Mouse (Mus musculus) lung, adult 2 months (tissue): ENCODE data around the gene Plcl1. TPM values are rescaled to one million over a fixed set of nuclear protein-coding genes. Genes with fewer than 3 reads are reported as not detected.

ENCODE experiments used
- DNase-seq: peaks from one replicate; pipeline ENCODE4 v3.0.0; 2022
- H3K4me1 ChIP-seq: fragments of 200-500 bp; 2 replicates; pipeline ENCODE4 v1.6.1; 2011; ENCODE audit warnings: low read length; ENCODE audit not compliant: control insufficient read depth, insufficient read depth
- H3K4me3 ChIP-seq: fragments of 200-500 bp; replicated peaks from 2 replicates; pipeline ENCODE3; 2011; ENCODE audit warnings: low read depth, mild to moderate bottlenecking, control low read depth, low read length; ENCODE audit errors: extremely low read depth
- CTCF ChIP-seq: fragments of 200-500 bp; IDR thresholded peaks from 2 replicates; pipeline ENCODE4 v1.5.1; 2011; ENCODE audit warnings: mild to moderate bottlenecking, low read length, control low read depth; ENCODE audit not compliant: insufficient read depth
- POLR2A ChIP-seq: fragments of 200-500 bp; IDR thresholded peaks from 2 replicates; pipeline ENCODE4 v1.6.1; 2011; ENCODE audit warnings: low read depth, mild to moderate bottlenecking, control low read depth, low read length, borderline replicate concordance; ENCODE audit errors: extremely low read depth
- WGBS: fragments of 180-500 bp; shearing (Covaris S2); methylation state at CpG from one replicate; pipeline ENCODE4 v1.1.7; 2018; 5-methylcytosine and 5-hydroxymethylcytosine counted together
- polyA plus RNA-seq: library from polyadenylated mRNA; depleted of rRNA; stranded (reverse); fragments of >200 nt; gene quantifications from 2 replicates; pipeline ENCODE4 v1.2.3, GENCODE M21; 2012

The Plcl1 gene
- polyA plus RNA-seq, 1 experiment, result 2.4 TPM

DNA sequence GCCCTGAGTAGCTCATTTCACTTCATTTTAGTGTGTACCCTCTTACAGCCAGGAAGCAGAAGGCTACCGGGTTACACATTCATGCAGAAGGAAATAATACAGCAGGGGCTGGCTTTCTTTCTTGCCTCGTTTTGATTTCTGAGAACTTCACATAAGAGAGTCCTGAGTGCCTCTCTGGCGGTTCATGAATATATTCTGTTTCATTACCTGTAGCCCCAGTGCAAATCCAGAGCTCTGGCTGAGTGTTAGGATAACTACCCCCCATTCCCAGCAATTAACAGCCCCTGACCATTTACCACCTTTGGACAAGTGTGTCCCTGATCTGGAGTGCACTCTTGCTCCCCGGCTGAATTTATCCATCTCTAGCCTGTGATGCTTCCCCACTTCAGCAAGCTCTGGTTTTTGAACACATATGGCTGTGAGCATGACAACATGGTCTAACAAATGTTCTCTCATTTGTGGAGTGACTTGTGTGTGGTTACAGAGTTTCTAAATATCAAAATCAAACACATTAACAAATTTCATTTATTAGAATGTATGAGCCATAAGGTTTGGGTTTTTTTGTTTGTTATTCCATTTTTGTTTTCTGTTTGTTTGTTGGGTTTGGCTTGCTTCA lies 263.0 kb downstream of the Plcl1 start:
- 43% methylated on average over 4 of the region's 4 CpGs for WGBS

DNA sequence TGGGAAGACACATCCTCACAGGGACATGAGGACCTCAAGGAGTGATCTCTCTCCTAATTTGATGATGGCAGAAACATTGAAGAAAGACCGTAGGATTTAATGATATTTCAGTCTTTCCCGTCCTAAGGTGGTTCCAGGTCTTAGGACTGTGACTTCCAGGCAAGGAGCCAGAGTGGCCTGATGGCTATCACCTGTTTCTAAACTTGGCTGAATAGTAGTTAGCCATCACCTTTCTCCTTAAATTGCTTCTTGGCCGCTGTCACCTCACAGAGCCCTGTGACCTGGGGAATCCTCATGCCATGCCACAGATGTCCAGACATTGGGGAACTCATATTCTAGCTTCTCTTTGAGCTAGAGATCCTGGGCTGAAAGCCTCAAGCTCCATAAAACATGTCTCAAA lies 277.0 kb downstream of the Plcl1 start:
- H3K4me1 ChIP-seq, result no peaks in the 10 kb centered on the region
- DNase-seq, result no peak
- no peak for TF ChIP-seq POLR2A
- TF ChIP-seq CTCF, result no peak
- no peak overlapping the region for H3K4me3 ChIP-seq
- WGBS, result 99% methylated on average over 3 of the region's 3 CpGs

More for the DNA sequence above, 263.0 kb downstream of the Plcl1 start:
- peaks cover 18% of the 10 kb centered on the region for H3K4me1 ChIP-seq
- DNase-seq, result no peak
- TF ChIP-seq CTCF (no peak), POLR2A (no peak)
- H3K4me3 ChIP-seq, result no peak overlapping the region

- DNase-seq, result no peak
- Histone ChIP-seq H3K4me1 (no peaks in the 10 kb centered on the region), H3K4me3 (no peak overlapping the region)
- TF ChIP-seq CTCF (no peak), POLR2A (no peak)
- 89% methylated on average over 5 of the region's 5 CpGs for WGBS
These were observed 280.5 kb downstream of the Plcl1 start for GRCm38 (mm10) chr1:55686261-55686660.

- Histone ChIP-seq H3K4me3 (no peak overlapping the region), H3K4me1 (no peaks in the 10 kb centered on the region)
- 74% methylated on average over 10 of the region's 10 CpGs for WGBS
- DNase-seq, result no peak
- no peak for TF ChIP-seq POLR2A
- TF ChIP-seq CTCF, result no peak
These were observed 288.0 kb downstream of the Plcl1 start for GRCm38 (mm10) chr1:55693636-55694220.

- no peak for DNase-seq
- H3K4me3 ChIP-seq, result no peak overlapping the region
- WGBS, result 93% methylated on average over 5 of the region's 5 CpGs
- H3K4me1 ChIP-seq, result no peaks in the 10 kb centered on the region
- TF ChIP-seq POLR2A, result no peak
- TF ChIP-seq CTCF, result no peak
These were observed 290.5 kb downstream of the Plcl1 start for GRCm38 (mm10) chr1:55696206-55696605.

- Histone ChIP-seq H3K4me1 (no peaks in the 10 kb centered on the region), H3K4me3 (no peak overlapping the region)
- no peak for DNase-seq
- TF ChIP-seq POLR2A (no peak), CTCF (no peak)
- WGBS, result 80% methylated on average over 3 of the region's 3 CpGs
These were observed 293.8 kb downstream of the Plcl1 start for GRCm38 (mm10) chr1:55699393-55699970.

GRCm38 (mm10) chr1:55700016-55700415 lies 294.3 kb downstream of the Plcl1 start:
- 96% methylated on average over 1 of the region's 1 CpGs for WGBS
- Histone ChIP-seq H3K4me3 (no peak overlapping the region), H3K4me1 (no peaks in the 10 kb centered on the region)
- no peak for DNase-seq
- TF ChIP-seq POLR2A, result no peak
- no peak for TF ChIP-seq CTCF

DNA sequence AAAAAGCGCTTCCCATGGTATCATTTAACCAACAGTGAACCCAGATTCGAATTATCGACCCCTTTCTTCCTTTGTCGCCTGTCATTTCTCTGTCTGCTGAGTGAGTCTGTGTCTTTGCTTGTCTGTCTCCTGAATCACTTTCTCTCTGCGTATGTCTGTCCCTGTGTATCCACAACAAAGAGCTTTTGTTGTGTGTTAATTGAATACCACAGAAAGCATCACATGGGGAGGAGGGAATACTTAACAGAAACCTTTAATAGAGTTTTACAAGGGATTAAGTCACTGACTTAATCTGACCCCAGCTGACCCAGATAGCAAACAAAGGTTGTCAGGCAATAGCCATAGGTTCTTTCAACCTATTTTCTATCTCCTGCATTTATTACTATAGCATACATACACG lies 295.0 kb downstream of the Plcl1 start:
- DNase-seq, result no peak
- Histone ChIP-seq H3K4me3 (no peak overlapping the region), H3K4me1 (no peaks in the 10 kb centered on the region)
- WGBS, result 91% methylated on average over 6 of the region's 6 CpGs
- TF ChIP-seq POLR2A (no peak), CTCF (no peak)

GRCm38 (mm10) chr1:55701601-55702000 lies 295.9 kb downstream of the Plcl1 start:
- no peak overlapping the region for H3K4me3 ChIP-seq
- DNase-seq, result no peak
- WGBS, result 90% methylated on average over 6 of the region's 6 CpGs
- H3K4me1 ChIP-seq, result no peaks in the 10 kb centered on the region
- no peak for TF ChIP-seq CTCF
- no peak for TF ChIP-seq POLR2A

DNA sequence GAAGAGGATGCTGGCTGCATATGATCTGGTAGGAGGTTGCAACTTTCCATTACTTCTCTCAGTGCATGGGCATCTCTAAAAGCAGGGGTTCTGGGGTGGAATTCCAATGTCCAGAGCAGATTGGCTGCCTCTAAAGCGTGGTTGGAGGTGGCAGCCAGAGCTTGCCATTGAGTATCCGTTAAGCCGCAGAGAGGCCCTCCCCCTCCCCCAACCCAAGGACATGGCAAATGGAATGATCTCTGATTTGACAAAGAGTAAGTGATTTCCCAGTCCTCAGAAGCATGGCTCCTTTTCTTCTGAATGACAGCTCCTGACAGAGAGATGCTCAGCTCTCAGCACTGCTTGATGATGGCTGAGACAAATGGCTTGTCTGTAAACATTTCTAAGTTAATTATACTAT lies 296.4 kb downstream of the Plcl1 start:
- DNase-seq, result no peak
- TF ChIP-seq CTCF, result no peak
- TF ChIP-seq POLR2A, result no peak
- WGBS, result 81% methylated on average over 3 of the region's 3 CpGs
- H3K4me1 ChIP-seq, result no peaks in the 10 kb centered on the region
- no peak overlapping the region for H3K4me3 ChIP-seq
